In the genomic region with DNA sequence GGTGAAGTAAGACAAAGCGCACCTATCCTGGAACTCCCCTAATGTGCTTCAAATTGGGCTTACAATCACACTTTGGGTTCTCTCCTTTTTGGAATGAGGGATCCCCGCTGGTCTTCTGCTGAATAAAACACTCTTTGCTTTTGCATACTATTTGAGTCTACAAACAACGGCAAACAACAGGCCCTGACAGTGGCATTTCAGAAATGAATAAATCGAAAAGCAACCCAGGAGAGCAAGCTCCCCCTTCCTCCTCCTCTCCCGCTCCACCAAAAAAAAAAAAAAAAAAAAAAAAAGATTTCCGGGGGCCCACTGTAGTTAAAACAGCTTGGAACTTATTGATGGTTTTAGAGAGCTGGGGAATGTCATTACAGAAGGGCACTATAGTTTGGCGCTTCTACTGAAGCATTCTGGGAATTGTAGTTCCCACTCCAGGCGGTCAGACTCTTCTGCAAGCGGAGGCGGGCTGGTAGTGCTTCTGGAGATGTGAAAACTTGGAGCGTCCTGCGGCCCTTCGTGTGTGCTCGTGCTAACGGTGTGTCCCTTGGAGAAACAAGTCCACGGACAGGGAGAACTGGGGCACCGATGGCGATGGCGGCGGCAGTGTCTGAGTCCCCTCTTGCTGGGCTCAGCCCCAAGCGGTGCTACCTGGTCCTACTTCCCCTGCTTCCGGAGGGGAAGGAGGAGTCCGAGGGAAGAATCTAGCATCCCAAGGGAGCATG, we compare ENCODE assay signal across 8 mouse cellular contexts. TPM values are rescaled to one million over a fixed set of nuclear protein-coding genes. Genes with fewer than 3 reads are reported as not detected.
DNase-seq lines count a peak whose midpoint lies in the region; ATAC-seq and TF ChIP-seq lines count a peak whose summit lies in the region.

Gene Zfp114 (plus strand): TSS at position 443 of the 719 bp plus-strand sequence.

- TF ChIP-seq POLR2A in bone marrow, adult 2 months (IDR thresholded peaks at IDR 0.05; ENCODE audit: borderline replicate concordance, control insufficient read depth, low read depth, low read length) = no peak

- no peak for TF ChIP-seq CTCF in bone marrow, adult 2 months (IDR thresholded peaks at IDR 0.05; ENCODE audit: control insufficient read depth, insufficient read depth, low read length)

- DNase-seq in embryo, embryonic 9.5 days (ENCODE audit: extremely low spot score) = peak; percentile 86
- peak; percentile 32 to 38 for DNase-seq in heart, adult 18-20 months
- peak; percentile 52 for DNase-seq in kidney, adult 11 months
- DNase-seq in left cerebral cortex, postnatal 25 days (ENCODE audit: low spot score in 2 of 2) = peak; percentile 79 to 83
- peak; percentile 77 for DNase-seq in right cerebral cortex, postnatal 14 days

- H3K4me1 ChIP-seq in bone marrow, adult 2 months (ENCODE audit: control insufficient read depth, insufficient read depth, low read length) = no peaks in the 10 kb centered on the region; the same call in 1 of the 2 replicates

- H3K4me3 ChIP-seq in bone marrow, adult 2 months (replicated peaks; ENCODE audit: control insufficient read depth, low read depth, low read length) = peak within 1 kb of the TSS; percentile 69

- H3K27ac ChIP-seq in bone marrow, adult 2 months (ENCODE audit: control insufficient read depth, insufficient read depth, low read depth, low read length, poor library complexity) = no peak within 1 kb of the TSS

- ATAC-seq in megakaryocyte progenitor cell, adult 5-6 weeks (replicated peaks; ENCODE audit: poor library complexity) = peak; percentile 96
- ATAC-seq in activated CD4-positive, CD25-positive, alpha-beta regulatory T cell, adult 4 months = no peak

- intact Hi-C loops in left cerebral cortex, postnatal 25 days (cut with DNase I) = loop anchor here (1.0 to 2.0 kb wide), 2 partner anchors 32 to 93 kb away; partner anchors contain the start of gene Zfp180

- WGBS in bone marrow, adult 2 months = 12% methylated on average over 23 of the region's 23 CpGs

RNA-seq across cellular contexts. Expression of gene Zfp114, which starts in this region (rescaled TPM):
- polyA plus RNA-seq in bone marrow, adult 2 months (2011; ENCODE audit: insufficient read depth, insufficient read length, low replicate concordance, missing spikeins) = not detected in 2 replicates
- not detected for total RNA-seq in heart, adult 18-20 months (2021)
- total RNA-seq in left cerebral cortex, postnatal 25 days (2021) = 1 to 10 TPM; 2.5 to 2.9 TPM
- 1.9 and 2.2 TPM in 2 replicates for total RNA-seq in megakaryocyte progenitor cell, adult 5-6 weeks (2015)
- total RNA-seq in megakaryocyte progenitor cell, adult 5-6 weeks (2017) = 2.5 and 3.5 TPM in 2 replicates
- under 1 TPM; 0.51 to 0.62 TPM for polyA plus RNA-seq in activated CD4-positive, CD25-positive, alpha-beta regulatory T cell, adult 4 months (2017; shearing (Covaris generic))

Comparison
In these comparisons a context has a peak if more than half of its experiments do, and no peak if none do; other contexts are left out.
1. Peak in DNase-seq in heart, adult 18-20 months; RNA of the gene not detected or under 1 TPM.
2. DNase-seq: peak in every context shown above with its lines; median percentile 86 in embryo, embryonic 9.5 days; 81 in left cerebral cortex, postnatal 25 days; 77 in right cerebral cortex, postnatal 14 days; 52 in kidney, adult 11 months; 35 in heart, adult 18-20 months.